Mouse (Mus musculus): Measurements from ENCODE around the gene Ablim1. TPM values are rescaled to one million over a fixed set of nuclear protein-coding genes. Genes with fewer than 3 reads are reported as not detected.

The Ablim1 gene
- total RNA-seq, 2 experiments from 2014 or later = 384 to 401 TPM

GRCm38 (mm10) chr19:57182938-57183720 lies 131.6 kb downstream of the Ablim1 start:
- DNase-seq = no peak

DNA sequence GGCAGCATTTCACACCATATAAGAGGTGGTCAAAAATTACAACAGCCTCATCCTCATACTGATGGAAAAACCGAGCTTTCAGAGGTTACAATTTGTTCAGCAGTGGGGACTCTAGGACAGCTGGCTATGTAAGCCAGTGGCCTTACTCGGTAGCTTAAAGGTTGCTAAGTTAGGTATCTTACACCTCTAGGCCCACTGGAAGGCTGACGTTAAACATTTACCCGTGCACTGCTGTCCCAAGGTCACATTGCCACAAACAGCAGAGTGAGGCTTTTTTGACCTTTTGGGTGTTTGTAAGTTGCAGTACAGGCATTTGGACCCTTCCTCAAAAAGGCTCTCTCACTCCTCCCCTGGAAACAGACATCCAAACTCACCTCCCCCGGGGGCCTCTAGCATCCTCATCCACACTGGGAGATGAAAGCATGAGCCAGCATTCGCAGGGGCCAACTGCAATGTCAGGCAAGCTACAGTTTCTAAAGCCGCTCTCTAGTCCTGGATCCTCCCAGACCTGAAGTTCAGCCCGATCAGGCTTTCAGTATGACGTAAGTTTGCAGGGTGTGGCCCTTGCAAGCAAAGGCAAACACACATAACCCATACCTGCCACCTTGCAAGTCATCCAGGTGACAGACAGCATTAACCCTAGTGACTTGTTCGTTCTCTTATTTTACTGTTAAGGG lies 132.7 kb downstream of the Ablim1 start:
- DNase-seq = no peak

DNA sequence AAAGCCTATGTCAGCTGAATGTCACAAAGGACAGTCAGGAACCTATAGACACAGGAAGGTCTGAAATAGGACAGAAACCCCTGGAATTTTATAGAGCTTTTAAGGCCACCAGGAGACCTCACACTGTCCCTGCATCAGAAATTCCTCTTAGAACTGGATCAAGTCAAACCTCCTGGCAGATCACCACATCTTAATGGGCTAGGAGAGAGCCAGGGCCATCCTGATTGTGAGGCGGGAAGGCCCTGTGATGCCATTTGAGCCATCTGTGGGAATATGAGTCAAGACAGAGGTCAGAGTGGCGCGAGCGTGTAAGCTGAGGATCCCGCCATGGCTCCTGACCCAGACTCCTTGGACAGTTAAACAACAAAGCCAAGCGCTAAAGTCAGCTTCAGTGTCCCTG lies 133.4 kb downstream of the Ablim1 start:
- DNase-seq = no peak

GRCm38 (mm10) chr19:57180908-57181307 lies 133.8 kb downstream of the Ablim1 start:
- DNase-seq = no peak

GRCm38 (mm10) chr19:57180333-57180732 lies 134.4 kb downstream of the Ablim1 start:
- DNase-seq = no peak

- peak in 1 of 2 experiments; percentile 55 for DNase-seq
These were observed 135.4 kb downstream of the Ablim1 start for GRCm38 (mm10) chr19:57179269-57179668.

GRCm38 (mm10) chr19:57177334-57177733 lies 137.4 kb downstream of the Ablim1 start:
- DNase-seq = no peak

DNA sequence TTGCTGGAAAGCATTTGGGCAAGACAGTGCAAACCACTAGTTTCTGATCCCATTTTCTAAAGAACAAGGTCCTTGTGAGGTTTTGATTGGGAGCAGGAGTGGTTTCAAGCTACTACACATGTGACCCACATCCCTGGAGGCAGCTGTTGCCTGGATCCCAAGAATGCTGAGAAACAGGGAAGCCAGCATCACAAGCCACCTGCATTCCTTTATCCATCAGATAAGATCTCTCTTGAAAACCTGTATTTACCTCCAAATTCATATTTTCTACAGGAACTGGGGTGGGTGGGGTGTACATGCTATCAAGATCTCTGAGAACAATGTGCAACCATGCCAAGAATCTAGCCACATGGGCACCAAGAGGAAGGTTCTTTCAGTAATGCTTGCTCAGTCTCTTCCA lies 139.6 kb downstream of the Ablim1 start:
- no peak for DNase-seq

- DNase-seq = no peak
These were observed 140.2 kb downstream of the Ablim1 start for GRCm38 (mm10) chr19:57174541-57174940.

DNA sequence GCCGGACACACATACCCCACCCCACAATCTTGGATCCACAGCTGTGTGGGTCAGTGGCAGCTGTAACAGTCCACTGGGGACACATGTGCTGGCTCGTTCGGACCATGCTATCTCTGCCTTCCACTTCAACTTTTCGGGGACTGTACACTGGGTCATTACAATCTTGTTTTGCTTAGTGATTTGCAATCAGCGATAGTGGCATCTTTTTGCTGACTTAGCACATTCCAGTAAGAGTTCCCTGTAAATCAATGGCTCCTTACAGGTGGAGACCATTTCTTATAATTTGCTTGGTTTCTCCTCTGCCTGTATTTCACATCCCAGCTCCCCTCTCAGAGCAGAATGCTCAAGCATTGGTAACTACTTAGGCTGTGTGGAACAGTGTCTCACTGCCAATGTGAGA lies 140.7 kb downstream of the Ablim1 start:
- no peak for DNase-seq

DNA sequence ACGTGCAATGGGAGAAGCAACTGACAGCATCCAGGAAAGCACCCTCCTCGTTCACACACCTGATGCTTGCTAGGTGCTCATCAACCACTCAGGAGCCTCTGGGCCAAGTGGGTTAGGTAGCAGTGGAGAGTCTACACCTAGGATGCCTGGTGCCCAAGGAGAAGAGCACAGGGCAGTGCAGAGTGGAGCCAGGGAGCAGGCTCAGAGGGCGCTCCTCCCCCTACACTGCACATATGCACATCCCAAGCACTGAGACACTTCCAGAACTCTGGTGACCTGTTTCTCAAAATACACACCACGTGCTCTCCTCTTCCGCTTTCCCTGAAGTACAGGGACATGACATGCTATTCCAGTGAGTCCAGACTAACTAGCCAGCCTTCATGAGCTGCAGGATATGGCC lies 142.4 kb downstream of the Ablim1 start:
- peak in 1 of 2 experiments; percentile 65 for DNase-seq

- no peak for DNase-seq
These were observed 143.8 kb downstream of the Ablim1 start for GRCm38 (mm10) chr19:57170880-57171279.

- no peak for DNase-seq
These were observed 145.2 kb downstream of the Ablim1 start for GRCm38 (mm10) chr19:57169485-57169884.

DNA sequence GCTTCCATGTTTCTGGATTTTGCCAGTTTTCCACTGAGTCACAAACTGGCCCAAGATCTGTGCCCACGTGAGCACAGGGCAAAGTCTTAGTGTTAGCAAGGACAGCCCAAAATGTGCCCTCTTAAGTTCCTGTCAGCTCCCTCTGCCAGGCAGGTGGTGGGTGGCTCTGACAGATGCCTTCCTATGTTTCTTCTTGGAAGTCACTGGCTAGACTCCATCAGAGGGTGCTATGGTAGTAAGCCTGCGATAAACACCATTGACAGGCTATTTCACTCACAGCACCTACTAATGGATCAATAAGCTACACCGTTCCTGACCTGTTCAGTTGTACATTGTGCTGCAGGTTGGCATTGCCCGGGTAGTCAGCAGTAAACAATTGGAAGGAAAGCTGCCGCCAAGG lies 147.0 kb downstream of the Ablim1 start:
- DNase-seq = no peak

DNA sequence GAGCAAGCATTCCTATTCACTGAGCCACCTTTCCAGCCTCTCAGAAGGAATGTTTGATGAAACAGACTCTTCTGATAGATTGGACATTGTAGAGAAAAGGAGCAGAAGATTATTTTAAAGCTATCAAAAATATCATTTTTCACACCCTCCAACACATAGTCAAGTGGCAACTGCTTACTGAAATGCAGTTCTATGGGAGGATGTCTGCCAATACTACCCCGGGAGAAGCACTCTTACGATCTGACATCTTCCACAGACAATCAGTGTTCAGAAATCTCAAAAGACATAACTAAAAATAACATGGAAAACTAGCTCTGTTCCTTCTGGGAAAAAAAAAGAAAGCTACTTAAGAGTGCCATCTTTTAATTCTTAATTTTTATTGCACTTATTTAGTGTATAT lies 149.8 kb downstream of the Ablim1 start:
- DNase-seq = no peak

GRCm38 (mm10) chr19:57163315-57163714 lies 151.4 kb downstream of the Ablim1 start:
- peak; percentile 76 to 77 for DNase-seq

DNA sequence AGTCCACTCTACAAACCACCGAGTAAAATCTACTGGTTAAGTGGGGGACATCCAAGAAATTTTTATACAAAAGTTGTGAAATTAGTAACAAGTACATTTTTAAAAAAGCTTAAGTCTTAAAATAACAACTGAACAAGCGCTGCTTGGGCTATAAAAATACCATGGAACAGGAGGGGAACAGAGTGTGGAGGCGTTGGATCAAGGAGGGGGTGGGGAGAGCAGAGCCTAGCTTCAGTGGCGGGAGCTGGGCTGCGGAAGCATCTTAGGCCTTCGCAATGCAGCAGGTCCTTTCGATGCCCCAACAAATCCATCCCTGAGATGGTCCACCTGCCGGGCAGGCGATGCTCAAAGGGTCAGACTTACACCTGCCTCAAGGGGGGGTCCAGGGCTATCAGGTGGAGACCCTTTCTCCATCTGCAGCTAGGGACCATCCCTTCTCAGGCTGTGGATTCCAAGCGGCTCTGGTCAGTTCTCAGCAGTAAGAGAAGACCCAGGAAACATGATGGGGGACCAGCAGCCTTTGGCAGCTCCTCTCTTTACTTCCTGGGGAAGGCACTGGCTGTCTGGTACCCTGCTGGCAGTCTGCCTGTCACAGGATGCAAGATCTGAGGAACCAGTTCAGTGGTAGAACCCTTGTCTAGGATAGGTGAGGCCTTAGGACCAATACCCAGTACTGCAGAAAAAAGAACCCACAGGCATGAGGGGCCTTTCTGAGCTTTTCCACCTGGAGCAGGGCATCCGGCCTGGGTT lies 152.6 kb downstream of the Ablim1 start:
- no peak for DNase-seq

DNA sequence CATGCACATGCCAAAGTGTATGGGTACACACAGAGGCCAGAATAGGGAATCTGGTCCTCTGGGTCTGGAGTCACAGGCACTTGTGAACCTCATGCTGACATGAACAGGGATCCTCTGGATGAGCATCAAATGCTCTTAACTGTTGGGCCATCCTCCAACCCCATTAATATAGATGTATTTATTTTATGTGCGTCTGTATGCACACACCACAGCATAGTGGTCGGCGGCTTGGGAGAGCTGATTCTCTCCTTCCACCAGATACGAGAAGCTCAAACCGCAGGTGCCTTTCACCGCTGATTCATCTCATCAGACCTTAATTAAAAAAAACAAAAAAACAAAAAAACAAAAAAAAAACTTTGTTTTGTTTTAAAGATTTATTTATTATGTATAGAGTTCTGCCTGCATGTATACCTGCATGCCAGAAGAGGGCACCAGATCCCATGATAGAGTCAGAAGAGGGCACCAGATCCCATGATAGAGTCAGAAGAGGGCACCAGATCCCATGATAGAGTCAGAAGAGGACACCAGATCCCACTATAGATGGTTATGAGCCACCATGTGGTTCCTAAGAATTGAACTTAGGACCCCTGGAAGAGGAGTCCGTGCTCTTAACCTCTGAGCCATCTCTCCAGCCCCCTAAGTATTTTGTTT lies 153.6 kb downstream of the Ablim1 start:
- DNase-seq = peak; percentile 73 to 78

DNA sequence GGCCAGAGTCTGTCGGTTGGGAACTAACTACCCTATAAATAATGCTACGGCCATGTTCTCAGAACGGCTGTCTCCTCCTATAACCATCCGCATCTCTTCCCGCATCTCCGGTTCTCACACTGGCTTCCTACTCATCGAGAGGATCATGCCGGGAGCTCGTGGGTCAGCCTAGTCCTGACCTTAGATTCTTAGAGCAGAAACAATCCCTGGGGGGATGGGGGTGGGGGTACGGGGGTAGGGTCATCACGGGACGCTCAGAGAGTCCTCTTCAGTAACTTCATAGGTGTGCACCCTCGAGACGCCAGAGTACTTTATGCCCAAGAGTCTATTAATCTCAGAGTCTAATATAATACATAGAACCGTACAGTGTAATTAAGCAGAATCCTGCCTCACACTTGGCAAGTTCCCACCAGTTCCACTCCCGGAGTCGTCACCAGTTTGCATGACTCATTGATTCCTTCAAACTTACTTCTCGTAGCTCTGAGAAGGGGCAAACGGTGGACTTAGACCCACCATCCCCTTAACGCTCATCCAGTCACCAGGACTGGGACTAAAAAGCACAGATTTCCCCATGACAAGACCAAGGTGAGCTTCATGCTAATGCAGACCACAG lies 156.9 kb downstream of the Ablim1 start:
- no peak for DNase-seq

DNA sequence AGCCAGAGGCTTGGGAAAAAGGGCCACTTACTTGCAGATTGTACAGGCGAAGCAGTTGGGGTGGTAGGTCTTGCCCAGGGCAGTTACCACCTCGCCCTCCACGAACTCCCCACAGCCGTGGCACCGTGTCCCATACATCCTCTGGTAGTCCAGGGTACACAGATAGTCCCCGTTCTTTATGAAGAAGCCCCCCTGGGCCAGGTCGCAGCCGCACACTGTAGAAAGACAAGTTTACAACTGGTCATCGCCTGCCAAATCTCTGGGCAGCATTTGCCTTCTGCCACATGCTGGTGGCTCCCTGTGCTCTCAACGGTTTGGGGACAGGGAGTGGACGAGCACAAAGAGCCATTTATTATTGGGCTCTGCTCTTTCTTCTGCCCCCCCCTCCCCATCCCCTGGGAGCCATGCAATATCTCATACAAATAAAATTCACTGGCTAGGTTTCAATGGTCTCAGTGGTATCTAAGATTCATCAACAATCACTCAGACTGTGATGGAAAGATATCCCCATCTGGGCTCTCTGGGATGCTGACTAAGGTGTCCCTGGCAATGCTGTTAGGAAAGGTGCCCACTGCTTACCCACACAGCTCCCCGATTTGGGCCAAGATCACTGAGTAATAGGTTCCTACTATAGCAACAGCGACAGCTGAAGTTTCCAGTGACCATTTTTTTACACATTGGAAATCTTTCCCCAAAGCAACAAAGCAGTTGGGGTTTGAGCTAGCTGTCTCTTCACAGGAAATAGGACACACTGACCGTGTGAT lies 159.4 kb downstream of the Ablim1 start:
- no peak for DNase-seq

DNA sequence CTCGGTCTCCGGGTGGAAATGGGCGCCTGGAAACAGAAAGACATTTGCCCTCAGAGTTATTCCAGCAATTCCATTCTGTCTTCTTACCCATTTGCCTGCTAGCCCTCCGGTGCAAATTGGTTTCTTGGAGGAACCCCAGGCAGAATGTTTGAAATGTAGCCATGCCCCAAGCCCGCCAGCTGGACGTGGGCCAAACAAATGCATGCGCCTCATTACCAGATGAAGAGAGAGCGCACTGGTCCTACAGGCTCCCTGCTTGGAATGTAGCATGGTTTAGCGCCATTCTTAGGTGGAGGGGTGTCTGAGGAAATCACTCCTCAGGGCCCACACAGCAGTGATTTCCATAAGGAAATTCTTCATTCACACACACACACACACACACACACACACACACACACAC lies 162.4 kb downstream of the Ablim1 start:
- DNase-seq = peak; percentile 75 to 88

Data from heart, adult 18-20 months (tissue).